Mouse (Mus musculus) lung, postnatal 14 days (tissue): ENCODE data around the gene Grn.
"Not testable (repeated sequence)": the region's sequence is repeated elsewhere in the genome, so short reads cannot be mapped to it uniquely, and the experiment has no call there.

ENCODE experiments used
- DNase-seq: peaks from one replicate; pipeline ENCODE4 v3.0.0; 2021

The Grn gene

DNA sequence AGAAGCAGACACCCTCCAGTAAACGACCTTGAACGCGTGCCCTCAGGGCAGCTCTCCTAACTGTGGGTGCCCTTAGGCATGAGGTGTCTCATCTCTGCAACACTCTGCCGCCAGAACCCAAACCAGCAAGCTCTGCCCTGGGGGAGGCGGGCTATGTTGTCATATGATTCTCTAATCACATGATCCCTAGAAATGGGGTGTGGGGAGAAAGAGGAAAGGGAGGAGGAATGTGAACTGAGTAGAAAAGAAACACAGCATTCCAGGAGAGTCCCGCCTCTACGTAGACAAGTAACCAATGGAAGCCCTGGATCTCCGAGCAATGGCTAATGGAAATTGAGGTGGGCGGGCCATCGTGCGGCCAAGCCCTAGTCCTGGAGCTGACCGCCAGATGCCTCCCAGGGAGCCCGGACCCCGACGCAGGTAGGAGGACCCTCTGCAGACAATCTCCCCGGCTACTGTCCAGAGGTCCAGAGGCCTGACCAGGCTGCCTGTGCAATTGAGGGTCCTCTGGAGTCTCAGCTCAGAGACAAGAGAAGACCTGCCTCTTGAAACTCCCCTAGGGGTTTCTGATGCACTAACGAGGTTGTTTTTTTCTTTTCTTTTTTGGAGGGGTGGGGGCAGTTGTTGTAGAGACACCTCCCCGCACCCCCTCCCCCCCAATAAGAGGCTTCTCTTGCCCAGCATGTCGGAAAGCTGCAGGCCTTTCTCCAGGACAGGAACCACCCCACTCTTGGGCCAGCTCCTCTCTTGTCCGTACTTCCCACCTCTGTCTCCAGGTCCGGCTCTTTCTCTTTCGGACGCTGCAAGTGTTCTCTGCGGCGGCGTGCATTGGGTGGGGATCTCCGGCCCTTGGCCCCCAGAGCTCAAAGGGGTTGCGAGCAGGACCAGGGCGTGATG lies at the start of gene Grn:
Gene Grn, plus strand, starts transcription at position 195 of the 897 bp plus-strand sequence.
- peak; percentile 87 for DNase-seq

DNA sequence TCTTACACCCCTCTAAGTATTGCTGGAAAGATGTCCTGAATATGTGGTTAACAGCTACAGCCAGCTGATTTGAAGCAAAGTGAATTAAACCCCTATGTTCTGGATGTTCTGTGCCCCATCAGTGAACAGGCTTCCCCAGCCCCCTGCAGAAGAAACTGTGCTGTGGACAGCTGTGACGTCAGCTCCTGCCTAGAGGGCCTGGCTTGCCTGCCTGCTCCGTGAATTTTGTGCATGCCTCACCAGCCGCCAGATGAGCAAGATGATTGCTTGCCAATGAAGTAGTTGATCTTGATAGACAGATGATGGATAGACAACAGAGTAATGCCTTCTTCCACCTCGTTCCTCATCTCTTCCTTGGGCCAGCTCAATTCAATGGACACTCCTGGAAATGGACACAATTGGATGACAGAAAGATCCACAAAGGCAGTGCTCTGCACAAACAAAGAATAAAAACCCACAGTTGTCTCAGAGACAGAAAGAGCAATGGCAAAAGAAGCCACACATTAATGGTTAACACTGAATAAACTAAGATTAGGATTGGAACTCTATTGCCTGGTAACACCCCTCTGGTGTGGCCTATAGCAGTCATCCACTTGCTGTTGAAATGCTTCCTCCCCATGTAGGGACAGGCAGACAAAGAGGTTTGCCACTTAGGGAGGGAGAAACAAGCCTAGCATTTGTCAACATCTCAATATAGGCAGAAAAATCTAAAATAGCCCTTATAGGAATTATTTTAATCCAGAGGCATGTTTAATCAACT lies 48.6 kb upstream of the Grn start:
- no peak for DNase-seq

DNA sequence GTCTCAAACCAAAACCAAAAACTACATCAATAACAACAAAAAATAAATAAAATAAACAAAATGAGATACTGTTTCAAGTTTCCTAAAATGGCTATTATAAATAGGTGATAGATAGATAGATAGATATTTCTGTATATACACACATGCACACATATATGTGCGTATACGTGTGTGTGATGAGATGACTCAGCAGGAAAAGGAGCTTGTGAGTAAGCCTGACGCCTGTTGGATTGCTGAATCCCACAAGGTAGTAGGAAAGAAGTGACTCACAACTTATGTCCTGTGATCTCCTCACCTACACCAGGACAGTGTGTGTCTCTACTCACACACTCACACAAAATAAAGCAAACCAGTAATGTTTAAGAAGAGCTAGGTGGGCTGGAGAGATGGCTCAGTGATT lies 47.3 kb upstream of the Grn start:
- DNase-seq: no peak

DNA sequence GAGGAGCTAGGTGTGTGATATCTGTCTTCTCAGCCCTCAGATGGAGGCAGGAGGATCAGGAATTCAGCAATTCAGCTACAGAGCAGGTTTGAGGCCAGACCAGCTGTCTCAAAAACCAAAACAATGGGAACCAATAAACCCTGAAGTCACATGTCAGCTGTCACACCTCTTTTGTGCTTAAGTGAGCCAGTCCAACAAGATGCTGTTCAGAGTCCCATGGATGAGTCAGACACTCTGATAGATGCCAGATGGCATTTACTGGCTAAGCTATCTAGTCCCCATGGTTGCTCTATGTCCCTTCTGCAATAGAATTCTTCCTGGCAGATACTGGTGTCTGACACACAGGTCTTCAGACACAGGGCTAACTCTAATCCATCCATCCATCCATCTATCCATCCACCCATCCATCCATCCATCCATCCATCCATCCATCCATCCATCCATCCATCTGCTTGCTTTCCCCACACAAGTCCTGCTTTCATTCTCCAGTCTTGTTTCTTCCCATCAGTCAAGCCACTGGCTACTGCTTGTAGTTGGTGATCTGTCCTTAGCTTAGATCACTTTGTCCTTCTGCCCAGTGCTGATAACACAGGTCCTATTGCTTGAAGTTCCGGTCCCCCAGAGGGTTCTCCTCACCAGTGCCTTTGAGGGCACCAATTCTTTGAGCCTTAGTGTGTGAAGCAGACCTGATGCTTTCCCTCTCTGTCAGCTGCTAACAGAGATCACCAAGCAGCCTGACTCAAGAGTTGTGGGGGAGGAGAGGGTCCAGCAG lies 46.6 kb upstream of the Grn start:
- no peak for DNase-seq

DNA sequence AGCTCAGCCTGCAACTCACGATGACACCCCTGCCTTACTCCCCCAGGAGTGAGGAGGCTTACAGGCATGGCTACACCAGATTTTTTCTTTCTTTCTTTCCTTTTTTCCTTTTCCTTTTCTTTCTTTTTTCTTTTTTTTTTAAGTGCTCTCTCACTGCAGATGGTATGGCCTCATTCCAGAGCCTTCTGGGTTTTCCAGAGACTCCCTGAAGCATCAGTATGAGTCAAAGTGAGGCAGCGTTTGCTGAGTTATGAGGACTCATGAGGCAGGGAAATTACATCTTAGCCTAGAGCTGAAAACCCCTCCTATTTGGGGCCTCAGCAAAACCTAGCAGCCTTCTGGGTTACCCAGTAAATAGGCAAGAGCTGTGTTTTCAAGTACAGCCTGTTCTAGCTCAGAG lies 45.7 kb upstream of the Grn start:
- no peak for DNase-seq

DNA sequence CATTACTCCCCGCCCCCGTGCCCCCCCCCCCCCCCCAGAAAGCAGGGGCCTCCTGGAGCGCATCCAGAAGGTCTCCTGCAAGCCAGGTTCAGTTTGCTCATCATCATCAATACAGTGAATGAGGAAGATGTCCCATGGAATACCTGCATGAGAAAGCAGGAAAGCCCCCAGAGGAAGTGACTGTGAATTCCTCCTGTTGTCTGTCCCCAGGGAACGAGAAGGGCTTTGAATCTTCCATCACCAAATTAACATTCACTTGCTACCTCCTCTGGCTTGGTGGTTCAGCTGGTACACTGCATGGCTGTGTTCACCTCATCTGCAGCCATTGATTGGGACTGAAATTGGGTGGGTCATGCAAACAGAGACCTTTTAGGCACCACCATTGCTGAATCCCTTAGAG lies 45.0 kb upstream of the Grn start:
- no peak for DNase-seq

DNA sequence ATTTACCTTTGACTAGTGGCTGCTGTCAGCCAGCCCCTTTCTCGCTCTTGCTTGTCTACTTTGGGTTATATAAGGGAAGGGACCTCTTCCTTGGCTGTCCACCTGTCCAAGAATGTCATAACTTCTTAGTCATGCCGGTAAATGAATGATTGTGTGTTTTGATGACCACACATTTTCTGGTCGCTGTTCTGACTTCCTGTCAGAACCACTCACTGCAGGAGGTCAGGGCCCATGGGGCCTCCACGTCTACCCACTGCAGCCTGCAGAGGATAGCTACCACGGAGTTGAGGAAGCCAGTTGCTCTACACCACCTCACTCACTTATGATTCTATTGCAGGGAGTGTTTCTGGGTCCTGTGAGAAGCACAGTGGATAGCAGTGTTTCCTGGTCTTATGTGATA lies 44.0 kb upstream of the Grn start:
- no peak for DNase-seq

DNA sequence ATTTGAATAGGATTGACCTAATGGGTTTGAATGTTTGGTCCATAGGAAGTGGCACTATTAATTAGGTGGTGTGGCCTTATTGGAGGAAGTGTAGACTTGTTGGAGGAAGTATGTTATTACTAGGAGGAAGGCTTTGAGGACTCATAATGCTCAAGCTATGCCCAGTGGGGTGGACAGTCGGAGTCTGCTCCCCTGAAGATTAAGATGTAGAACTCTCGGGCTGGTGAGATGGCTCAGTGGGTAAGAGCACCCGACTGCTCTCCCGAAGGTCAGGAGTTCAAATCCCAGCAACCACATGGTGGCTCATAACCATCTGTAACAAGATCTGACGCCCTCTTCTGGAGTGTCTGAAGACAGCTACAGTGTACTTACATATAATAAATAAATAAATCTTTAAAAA lies 40.7 kb upstream of the Grn start:
- not testable (repeated sequence) for DNase-seq

DNA sequence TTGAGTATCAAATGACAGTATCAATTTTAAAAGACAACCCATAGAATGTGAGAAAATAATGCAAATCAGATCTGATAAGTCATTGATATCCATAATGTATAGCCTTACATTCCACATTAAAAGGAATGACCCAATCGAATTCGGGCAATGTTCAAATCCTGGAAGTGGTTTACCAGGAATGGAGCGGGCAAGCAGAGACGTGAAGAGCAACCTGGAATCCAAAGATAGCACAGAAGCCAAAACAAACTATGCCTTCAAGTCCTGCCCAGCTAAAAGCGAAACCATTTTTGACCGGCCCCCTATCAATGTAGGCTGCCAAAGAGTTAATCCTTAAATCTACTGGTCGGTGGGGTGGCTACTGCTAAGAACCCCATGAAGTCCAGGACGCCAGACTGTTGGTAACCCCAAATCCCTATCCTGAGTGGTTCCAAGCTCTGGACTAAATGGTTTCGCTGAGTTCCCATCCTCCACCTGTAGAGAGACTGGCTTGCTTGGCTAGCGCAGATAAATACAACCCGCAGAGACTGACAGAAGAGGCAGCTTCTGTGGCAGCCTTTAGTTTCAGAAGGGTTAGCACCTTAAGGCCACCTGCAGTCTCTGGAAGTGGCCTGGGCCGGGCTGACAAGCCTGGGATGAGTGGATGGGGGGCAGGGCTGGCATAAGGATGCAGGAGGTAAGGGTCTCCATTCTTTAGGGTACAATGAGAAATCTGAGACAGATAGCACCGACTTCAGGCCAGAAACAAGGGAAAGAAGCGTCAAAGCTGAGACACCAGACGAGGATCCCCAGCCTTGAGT lies 37.5 kb upstream of the Grn start:
- DNase-seq: no peak

DNA sequence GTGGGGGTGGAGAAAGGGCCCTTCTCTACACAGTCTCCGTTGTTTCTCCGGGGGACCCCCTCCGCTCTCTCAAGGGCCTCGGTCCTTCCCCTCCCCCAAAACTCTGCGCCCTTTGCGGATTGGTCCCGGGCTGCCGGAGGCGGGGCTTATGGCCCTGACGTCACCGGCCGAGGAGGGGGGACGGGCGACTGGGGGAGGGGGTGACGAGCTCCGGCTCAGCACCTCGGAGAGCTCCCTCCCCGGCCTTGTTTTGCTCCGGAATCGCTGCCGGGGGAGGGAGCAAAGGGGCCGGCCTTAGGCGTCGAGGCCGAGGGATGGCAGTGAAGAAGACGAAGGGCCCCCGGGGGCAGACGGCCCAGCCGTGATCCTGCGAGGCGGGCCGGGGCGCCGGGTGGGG lies 36.9 kb upstream of the Grn start, which contains the start of gene Rundc3a:
Gene Rundc3a, plus strand, starts transcription at position 166 of the 397 bp plus-strand sequence.
- peak; percentile 85 for DNase-seq

DNA sequence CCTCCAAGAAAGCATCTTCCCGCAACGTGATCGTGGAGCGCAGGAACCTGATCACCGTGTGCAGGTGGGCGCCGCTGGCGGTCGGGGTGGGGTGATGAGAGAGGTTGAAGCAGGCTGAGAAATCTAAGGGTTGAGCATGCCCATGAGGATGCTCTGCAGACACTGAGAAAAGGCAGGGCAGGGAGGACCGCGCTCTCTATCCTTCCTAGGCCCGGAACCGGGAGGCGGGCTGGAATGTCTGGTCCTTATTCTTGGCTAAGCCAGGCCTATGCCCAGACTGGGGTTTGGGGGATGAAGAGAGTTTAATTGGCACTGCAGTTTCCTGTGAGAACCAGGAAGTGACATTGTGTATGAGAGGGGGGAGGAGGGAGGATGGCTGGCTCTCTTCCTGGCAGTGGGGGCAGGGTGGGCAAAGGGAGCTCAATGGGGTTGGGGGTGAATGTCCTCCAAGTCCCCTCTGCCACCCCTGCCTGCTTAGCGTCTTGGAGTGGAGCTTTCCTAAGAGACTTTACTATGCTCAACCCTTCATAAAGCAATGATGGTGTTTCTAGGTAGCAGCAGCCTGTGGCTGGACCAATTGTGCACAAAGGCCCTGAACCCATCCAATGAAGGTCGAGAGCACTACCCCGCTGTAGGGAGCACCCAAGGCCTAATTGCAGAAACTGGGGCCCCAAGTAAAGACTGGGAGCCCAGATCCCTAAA lies 36.2 kb upstream of the Grn start:
- no peak for DNase-seq

DNA sequence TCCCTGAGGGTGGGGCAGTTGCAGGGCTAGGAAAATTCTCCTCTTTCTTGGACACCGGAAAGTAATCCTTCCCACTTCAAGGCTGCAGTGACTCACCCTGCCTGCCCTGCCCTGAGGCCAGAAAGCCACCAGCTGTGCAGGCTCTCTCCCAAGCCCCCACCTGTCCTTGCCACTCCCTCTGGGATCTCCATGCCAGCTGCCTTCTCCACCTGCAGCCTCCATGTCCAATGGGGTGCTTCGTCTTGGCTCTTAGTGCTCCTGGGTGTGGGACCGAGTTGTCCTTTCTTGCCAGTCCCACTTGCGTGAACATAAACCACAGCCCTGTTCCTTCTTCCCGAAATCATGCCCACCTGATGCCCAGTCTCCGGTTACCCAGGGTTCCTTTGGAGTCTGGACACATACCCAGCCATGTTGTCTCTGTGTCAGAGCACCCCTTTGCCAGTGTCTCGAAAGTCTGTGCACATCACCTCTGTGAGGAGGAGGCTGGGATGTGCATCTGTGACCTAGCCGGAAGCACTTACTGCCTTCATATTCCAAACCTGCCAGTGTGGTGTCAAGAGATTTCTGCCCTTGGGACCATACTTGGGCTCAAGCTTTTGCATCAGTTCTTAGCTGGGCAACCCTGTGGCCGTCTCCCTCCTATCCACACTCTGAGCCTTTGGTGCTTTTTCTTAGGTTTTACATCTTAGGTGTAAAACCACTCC lies 35.5 kb upstream of the Grn start:
- DNase-seq: no peak

DNA sequence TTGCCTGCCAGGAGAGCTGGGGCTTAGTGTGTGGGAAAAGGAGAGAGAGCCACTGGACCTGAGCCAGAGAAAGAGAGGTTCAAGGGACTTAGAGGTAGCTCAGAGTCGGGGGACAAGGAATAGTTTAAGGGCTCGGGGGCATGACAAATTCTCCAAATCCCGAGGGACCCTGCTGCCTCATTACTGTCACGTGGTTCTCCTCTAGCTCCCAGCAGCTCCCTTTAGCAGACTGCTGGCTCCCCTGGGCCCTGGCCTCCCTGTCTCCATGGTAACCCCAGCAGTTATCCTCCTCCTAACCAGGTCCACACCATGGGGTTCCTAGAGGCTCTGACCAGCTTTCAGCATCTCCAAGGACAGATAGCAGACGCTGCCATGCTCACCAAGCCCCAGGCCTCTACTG lies 34.9 kb upstream of the Grn start:
- DNase-seq: no peak

DNA sequence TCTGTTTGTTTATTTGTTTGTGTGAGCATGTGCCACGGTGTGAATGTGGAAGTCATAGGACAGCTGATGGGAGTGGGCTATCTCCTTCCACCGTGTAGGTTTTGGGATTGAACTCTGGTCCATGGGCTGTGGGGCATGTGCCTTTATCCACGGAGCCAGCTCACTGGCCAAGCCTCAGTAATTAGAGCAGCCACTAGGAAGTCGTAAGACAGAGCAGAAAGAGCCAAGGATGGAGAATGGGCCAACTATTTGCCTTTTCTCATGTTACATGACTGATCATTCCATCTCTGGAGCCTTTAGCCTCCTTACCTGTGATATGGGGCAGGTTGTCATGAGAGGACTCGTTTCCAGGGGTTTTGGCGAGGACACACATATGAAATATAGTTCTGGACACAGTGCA lies 33.9 kb upstream of the Grn start:
- no peak for DNase-seq

DNA sequence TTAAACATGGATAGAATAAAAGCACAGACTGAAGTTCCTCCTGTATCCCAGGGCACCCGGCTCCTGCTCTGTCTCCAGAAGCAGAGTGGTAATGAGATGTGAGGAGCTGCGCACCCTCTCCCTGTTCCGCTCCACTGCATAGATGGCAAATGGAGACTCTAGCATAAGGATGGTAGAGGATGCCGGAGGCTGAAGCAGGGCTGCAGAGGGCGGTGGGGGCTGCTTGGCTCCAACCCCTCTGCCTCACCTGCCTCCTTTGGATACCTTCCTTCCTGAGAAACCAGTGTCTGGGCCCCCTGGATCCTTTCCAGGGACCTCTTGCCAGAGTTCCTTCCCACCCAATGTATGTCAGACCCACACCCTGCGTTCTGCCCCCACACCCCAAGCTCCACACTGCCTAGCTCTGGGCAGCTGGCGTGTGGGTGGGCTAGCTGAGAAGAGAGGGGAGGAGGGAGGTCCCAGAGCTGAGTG lies 33.4 kb upstream of the Grn start:
- DNase-seq: no peak

DNA sequence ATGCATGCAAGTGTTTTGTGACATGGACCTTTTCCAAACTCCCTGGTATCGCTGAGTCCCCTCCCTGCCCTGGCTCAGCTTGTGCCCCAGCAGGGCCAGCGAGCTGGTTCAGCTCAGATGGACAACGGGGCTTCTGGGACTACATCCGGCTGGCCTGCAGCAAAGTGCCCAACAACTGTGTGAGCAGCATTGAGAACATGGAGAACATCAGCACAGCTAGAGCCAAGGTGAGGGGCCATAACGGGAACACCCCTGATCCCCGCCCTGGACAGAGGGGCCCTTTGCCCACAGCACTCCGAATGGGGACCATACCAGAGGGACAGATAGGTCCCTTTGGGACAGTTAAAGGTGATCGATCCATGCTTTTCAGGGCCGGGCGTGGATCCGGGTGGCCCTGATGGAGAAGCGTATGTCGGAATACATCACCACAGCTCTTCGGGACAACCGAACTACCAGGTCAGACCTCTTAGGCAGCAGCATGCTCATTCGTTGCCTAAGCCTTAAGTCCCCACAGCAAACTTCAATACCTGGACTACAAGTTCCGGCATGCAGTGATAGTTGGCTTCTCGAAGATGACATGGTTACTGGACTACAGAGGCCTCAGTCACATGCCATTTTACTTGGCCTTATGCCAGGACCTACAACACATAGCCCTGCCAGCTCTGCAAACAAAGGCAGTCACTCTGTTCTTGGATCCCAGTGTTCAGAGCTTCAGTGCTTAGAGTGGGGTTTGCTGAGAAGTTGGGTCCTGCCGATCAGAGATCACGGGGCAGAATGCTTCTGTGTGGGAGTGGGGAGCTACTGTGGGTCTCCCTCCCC lies 31.9 kb upstream of the Grn start:
- DNase-seq: no peak

DNA sequence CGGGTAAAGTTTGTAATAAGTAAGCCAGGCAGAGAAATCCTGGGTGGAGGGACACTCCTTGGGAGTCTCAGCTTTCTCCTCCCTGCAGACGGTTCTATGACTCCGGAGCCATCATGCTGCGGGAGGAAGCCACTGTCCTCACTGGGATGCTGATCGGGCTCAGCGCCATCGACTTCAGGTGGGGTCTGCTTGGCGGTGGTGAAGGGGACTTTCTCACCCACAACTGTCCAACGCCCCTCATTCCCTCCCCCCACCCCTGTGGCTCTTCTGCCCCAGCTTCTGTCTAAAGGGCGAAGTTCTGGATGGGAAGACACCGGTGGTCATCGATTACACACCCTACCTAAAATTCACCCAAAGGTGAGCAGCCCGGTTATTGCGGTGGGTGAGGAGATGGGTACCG lies 31.0 kb upstream of the Grn start:
- no peak for DNase-seq

DNA sequence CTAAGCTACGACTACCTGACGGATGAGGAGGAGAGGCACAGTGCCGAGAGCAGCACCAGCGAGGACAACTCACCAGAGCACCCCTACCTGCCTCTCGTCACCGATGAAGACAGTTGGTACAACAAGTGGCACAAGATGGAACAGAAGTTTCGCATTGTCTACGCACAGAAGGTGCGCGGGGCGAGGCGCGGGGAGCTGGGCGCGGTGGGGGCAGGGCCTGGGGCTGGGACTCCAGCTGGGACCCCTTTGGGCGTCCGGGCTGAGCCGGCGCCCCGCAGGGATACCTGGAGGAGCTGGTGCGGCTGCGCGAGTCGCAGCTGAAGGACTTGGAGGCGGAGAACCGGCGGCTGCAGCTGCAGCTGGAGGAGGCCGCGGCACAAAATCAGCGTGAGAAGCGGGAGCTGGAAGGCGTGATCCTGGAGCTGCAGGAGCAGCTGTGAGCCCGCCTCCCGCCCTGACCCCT lies 30.5 kb upstream of the Grn start:
- no peak for DNase-seq

DNA sequence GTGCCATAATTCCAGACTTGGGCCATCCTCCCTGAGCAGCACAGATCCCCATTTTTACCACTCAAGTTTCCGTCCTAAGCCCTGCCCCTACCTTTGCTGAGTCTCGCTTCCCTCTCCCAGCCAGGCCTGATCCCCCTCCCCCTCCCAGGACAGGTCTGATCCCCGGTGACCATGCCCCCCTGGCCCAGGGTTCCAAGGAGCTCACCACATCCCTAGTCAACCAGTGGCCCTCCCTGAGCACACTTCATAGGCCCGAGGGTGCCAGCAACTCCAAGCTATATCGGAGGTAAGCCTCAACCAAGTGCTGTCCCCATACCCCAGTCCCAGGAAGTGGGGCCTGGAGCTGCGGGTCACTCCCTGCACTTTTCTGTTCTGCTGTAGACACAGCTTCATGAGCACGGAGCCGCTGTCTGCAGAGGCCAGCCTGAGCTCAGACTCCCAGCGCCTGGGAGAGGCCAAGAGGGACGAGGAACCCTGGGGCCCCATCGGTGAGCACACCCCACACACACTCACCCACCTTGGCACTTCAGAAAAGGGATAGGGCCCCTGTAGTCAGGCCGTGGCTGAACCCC lies 29.5 kb upstream of the Grn start:
- no peak for DNase-seq
